Mouse (Mus musculus) liver, embryonic 11.5 days (tissue): ENCODE data around the gene Otop1. TPM values are rescaled to one million over a fixed set of nuclear protein-coding genes. Genes with fewer than 3 reads are reported as not detected.

ENCODE experiments used
- ATAC-seq: fragments of 200-750 bp; cut with Nextera tagmentation; replicated peaks from 2 replicates; pipeline ENCODE4 v1.8.0; 2017; ENCODE audit warnings: moderate number of reproducible peaks, mild to moderate bottlenecking, moderate TSS enrichment, moderate library complexity; ENCODE audit not compliant: low FRiP score
- DNase-seq: peaks from one replicate; pipeline ENCODE4 v3.0.0-alpha.2; 2017; ENCODE audit warnings: low spot score
- H3K27ac ChIP-seq: fragments of 300-500 bp; sonication (generic); 2 replicates; pipeline ENCODE4 v1.5.1; 2014; ENCODE audit warnings: mild to moderate bottlenecking, low read depth, low read length, control low read depth
- H3K27me3 ChIP-seq: fragments of 300-500 bp; sonication (generic); replicated peaks from 2 replicates; pipeline ENCODE4 v1.6.1; 2014; ENCODE audit warnings: low read length, mixed read lengths; ENCODE audit not compliant: control insufficient read depth, insufficient read depth
- H3K36me3 ChIP-seq: fragments of 300-500 bp; sonication (generic); 2 replicates; pipeline ENCODE4 v1.6.1; 2014; ENCODE audit warnings: mild to moderate bottlenecking, low read length, moderate library complexity, mixed read lengths; ENCODE audit not compliant: control insufficient read depth, insufficient read depth
- H3K4me1 ChIP-seq: fragments of 300-500 bp; sonication (generic); replicated peaks from 2 replicates; pipeline ENCODE4 v1.6.1; 2014; ENCODE audit warnings: low read length, mixed read lengths; ENCODE audit not compliant: control insufficient read depth, insufficient read depth
- H3K4me2 ChIP-seq: fragments of 300-500 bp; sonication (generic); 2 replicates; pipeline ENCODE4 v1.6.1; 2014; ENCODE audit warnings: mild to moderate bottlenecking, control low read depth, moderate library complexity
- H3K4me3 ChIP-seq: fragments of 300-500 bp; sonication (generic); 2 replicates; pipeline ENCODE4 v1.5.1; 2014; ENCODE audit warnings: low read depth, low read length, control low read depth
- H3K9ac ChIP-seq: fragments of 300-500 bp; sonication (generic); 2 replicates; pipeline ENCODE4 v1.6.1; 2014; ENCODE audit warnings: low read depth, low read length, control low read depth
- H3K9me3 ChIP-seq: fragments of 300-500 bp; sonication (generic); 2 replicates; pipeline ENCODE4 v1.6.1; 2016; ENCODE audit warnings: low read length, inconsistent platforms, mixed read lengths; ENCODE audit not compliant: control insufficient read depth
- WGBS: fragments of 180-500 bp; shearing (Covaris S2); extraction: QIAGEN DNeasy Blood & Tissue Kit; methylation state at CpG from one replicate; pipeline ENCODE4 v1.1.7; 2014; 5-methylcytosine and 5-hydroxymethylcytosine counted together
- polyA plus RNA-seq: library from polyadenylated mRNA; unstranded; fragments of >200 nt; fragmentation: Nextera tagmentation; extraction: Ambion mirVana; gene quantifications from 2 replicates; pipeline ENCODE4 v1.2.1, GENCODE M21; 2014

Otop1 gene
- polyA plus RNA-seq, 1 experiment from 2014 or later, result not detected

- Histone ChIP-seq H3K4me3 (no peak overlapping the region), H3K9ac (no peak overlapping the region), H3K27me3 (no peaks in the 10 kb centered on the region), H3K4me1 (peaks cover 3% of the 10 kb centered on the region; the same call in 1 of the 2 replicates), H3K36me3 (peaks cover 4% of the 10 kb centered on the region; the same call in 1 of the 2 replicates), H3K4me2 (no peak overlapping the region), H3K27ac (no peak overlapping the region), H3K9me3 (no peaks in the 10 kb centered on the region)
- WGBS, result 83% methylated on average over 8 of the region's 8 CpGs
- DNase-seq (no peak), ATAC-seq (no peak)
Observed at GRCm38 (mm10) chr5:38258034-38258772, 17.6 kb upstream of the Otop1 start.

GRCm38 (mm10) chr5:38258773-38259146 lies 17.0 kb upstream of the Otop1 start:
- no peaks in the 10 kb centered on the region for H3K9me3 ChIP-seq
- no peaks in the 10 kb centered on the region for H3K27me3 ChIP-seq
- H3K9ac ChIP-seq, result no peak overlapping the region
- no peak for ATAC-seq
- peaks cover 7% of the 10 kb centered on the region; the same call in 1 of the 2 replicates for H3K36me3 ChIP-seq
- WGBS, result 89% methylated on average over 5 of the region's 5 CpGs
- no peak overlapping the region for H3K27ac ChIP-seq
- peaks cover 3% of the 10 kb centered on the region; the same call in 1 of the 2 replicates for H3K4me1 ChIP-seq
- no peak for DNase-seq
- H3K4me2 ChIP-seq, result no peak overlapping the region
- H3K4me3 ChIP-seq, result no peak overlapping the region

GRCm38 (mm10) chr5:38259455-38260106 lies 16.2 kb upstream of the Otop1 start:
- no peaks in the 10 kb centered on the region for H3K9me3 ChIP-seq
- ATAC-seq (0 out of 2 replicates have a peak, but pooled peaks have one; percentile 14), DNase-seq (no peak)
- peaks cover 10% of the 10 kb centered on the region; the same call in 1 of the 2 replicates for H3K36me3 ChIP-seq
- H3K4me3 ChIP-seq, result peak overlapping the region; percentile 76
- WGBS, result 38% methylated on average over 9 of the region's 9 CpGs
- H3K4me2 ChIP-seq, result peak overlapping the region; percentile 56
- peak overlapping the region; percentile 78 for H3K9ac ChIP-seq
- peak overlapping the region; percentile 64; the same call in 1 of the 2 replicates for H3K27ac ChIP-seq
- H3K4me1 ChIP-seq, result peaks cover 3% of the 10 kb centered on the region; the same call in 1 of the 2 replicates
- H3K27me3 ChIP-seq, result no peaks in the 10 kb centered on the region

GRCm38 (mm10) chr5:38260107-38260682 lies 15.6 kb upstream of the Otop1 start, which contains the start of gene Tmem128:
TSS of gene Tmem128 (plus strand) at chr5:38260185.
- Histone ChIP-seq H3K4me2 (peak within 1 kb of the TSS; percentile 56), H3K9ac (peak within 1 kb of the TSS; percentile 78), H3K4me3 (peak within 1 kb of the TSS; percentile 76), H3K4me1 (peaks cover 3% of the 10 kb centered on the region; the same call in 1 of the 2 replicates), H3K27me3 (no peaks in the 10 kb centered on the region), H3K9me3 (no peaks in the 10 kb centered on the region), H3K36me3 (peaks cover 11% of the 10 kb centered on the region; the same call in 1 of the 2 replicates), H3K27ac (peak within 1 kb of the TSS; percentile 64)
- DNase-seq, result peak; percentile 76
- peak; percentile 73 for ATAC-seq
- under 1% methylated on average over 40 of the region's 40 CpGs for WGBS

GRCm38 (mm10) chr5:38270942-38271341 lies 4.8 kb upstream of the Otop1 start:
- Histone ChIP-seq H3K9ac (no peak overlapping the region), H3K4me2 (no peak overlapping the region), H3K4me1 (no peaks in the 10 kb centered on the region), H3K36me3 (peaks cover 9% of the 10 kb centered on the region; the same call in 1 of the 2 replicates), H3K9me3 (no peaks in the 10 kb centered on the region), H3K4me3 (no peak overlapping the region), H3K27ac (no peak overlapping the region), H3K27me3 (peaks cover 18% of the 10 kb centered on the region)
- DNase-seq, result no peak
- ATAC-seq, result no peak
- 82% methylated on average over 3 of the region's 3 CpGs for WGBS

- Histone ChIP-seq H3K4me3 (no peak overlapping the region), H3K9ac (no peak overlapping the region), H3K27me3 (peaks cover 45% of the 10 kb centered on the region), H3K9me3 (no peaks in the 10 kb centered on the region), H3K36me3 (peaks cover 6% of the 10 kb centered on the region; the same call in 1 of the 2 replicates), H3K4me1 (no peaks in the 10 kb centered on the region), H3K27ac (no peak overlapping the region), H3K4me2 (no peak overlapping the region)
- ATAC-seq, result no peak
- DNase-seq, result no peak
- 55% methylated on average over 4 of the region's 4 CpGs for WGBS
Observed at GRCm38 (mm10) chr5:38273831-38274230, 1.9 kb upstream of the Otop1 start.

GRCm38 (mm10) chr5:38276451-38276850 lies 679 bp downstream of the Otop1 start:
- H3K4me1 ChIP-seq, result no peaks in the 10 kb centered on the region
- DNase-seq (no peak), ATAC-seq (no peak)
- no peaks in the 10 kb centered on the region for H3K9me3 ChIP-seq
- no peak overlapping the region for H3K9ac ChIP-seq
- no peak overlapping the region for H3K4me3 ChIP-seq
- WGBS, result 4% methylated on average over 19 of the region's 19 CpGs
- H3K4me2 ChIP-seq, result no peak overlapping the region
- H3K36me3 ChIP-seq, result no peaks in the 10 kb centered on the region
- H3K27ac ChIP-seq, result no peak overlapping the region
- H3K27me3 ChIP-seq, result peaks cover 50% of the 10 kb centered on the region

GRCm38 (mm10) chr5:38277098-38277866 lies 1.5 kb downstream of the Otop1 start:
- 4% methylated on average over 64 of the region's 65 CpGs for WGBS
- peaks cover 50% of the 10 kb centered on the region for H3K27me3 ChIP-seq
- H3K9me3 ChIP-seq, result no peaks in the 10 kb centered on the region
- DNase-seq, result no peak
- peak overlapping the region; percentile 28 for H3K4me2 ChIP-seq
- H3K4me3 ChIP-seq, result peak overlapping the region; percentile 25; the same call in 1 of the 2 replicates
- no peak overlapping the region for H3K9ac ChIP-seq
- H3K4me1 ChIP-seq, result no peaks in the 10 kb centered on the region
- no peak for ATAC-seq
- H3K27ac ChIP-seq, result no peak overlapping the region
- no peaks in the 10 kb centered on the region for H3K36me3 ChIP-seq
